Mouse (Mus musculus) bone marrow, adult 2 months (tissue): ENCODE results near the gene Lrp3. TPM values are rescaled to one million over a fixed set of nuclear protein-coding genes. Genes with fewer than 3 reads are reported as not detected.

Experiments
- H3K27ac ChIP-seq: fragments of 200-500 bp; 2 replicates; pipeline ENCODE4 v1.5.1; 2012; ENCODE audit warnings: low read depth, mild to moderate bottlenecking, control low read depth, inconsistent platforms, low read length; ENCODE audit not compliant: control insufficient read depth, poor library complexity, insufficient read depth
- H3K4me1 ChIP-seq: fragments of 200-500 bp; 2 replicates; pipeline ENCODE4 v1.6.1; 2011; ENCODE audit warnings: low read length; ENCODE audit not compliant: control insufficient read depth, insufficient read depth
- H3K4me3 ChIP-seq: fragments of 200-500 bp; replicated peaks from 2 replicates; pipeline ENCODE3; 2011; ENCODE audit warnings: mild to moderate bottlenecking, low read depth, low read length, control low read depth; ENCODE audit not compliant: control insufficient read depth
- CTCF ChIP-seq: fragments of 200-500 bp; IDR thresholded peaks from 2 replicates; pipeline ENCODE4 v1.5.1; 2011; ENCODE audit warnings: low read length, control low read depth; ENCODE audit not compliant: control insufficient read depth, insufficient read depth
- POLR2A ChIP-seq: fragments of 200-500 bp; IDR thresholded peaks from 2 replicates; pipeline ENCODE4 v1.6.1; 2011; ENCODE audit warnings: low read depth, mild to moderate bottlenecking, control low read depth, low read length, borderline replicate concordance; ENCODE audit not compliant: control insufficient read depth
- WGBS: fragments of 180-500 bp; shearing (Covaris S2); methylation state at CpG from one replicate; pipeline ENCODE4 v1.1.7; 2018; 5-methylcytosine and 5-hydroxymethylcytosine counted together
- polyA plus RNA-seq: library from polyadenylated mRNA; stranded (reverse); fragments of >200 nt; gene quantifications from 2 replicates; pipeline ENCODE4 v1.2.4, GENCODE M21; 2011; ENCODE audit warnings: low replicate concordance; ENCODE audit not compliant: missing spikeins, insufficient read depth, insufficient read length

Gene Lrp3
- polyA plus RNA-seq, 1 experiment, result not detected

- 75% methylated on average over 4 of the region's 4 CpGs for WGBS
- TF ChIP-seq POLR2A (no peak), CTCF (no peak)
Measured at GRCm38 (mm10) chr7:35211791-35212190, 3.5 kb downstream of the Lrp3 start.

GRCm38 (mm10) chr7:35199755-35200154, 15.5 kb downstream of the Lrp3 start:
- TF ChIP-seq CTCF (no peak), POLR2A (no peak)
- Histone ChIP-seq H3K4me3 (no peak overlapping the region), H3K4me1 (no peaks in the 10 kb centered on the region)

More at GRCm38 (mm10) chr7:35211791-35212190, 3.5 kb downstream of the Lrp3 start:
- Histone ChIP-seq H3K4me1 (no peaks in the 10 kb centered on the region), H3K4me3 (no peak overlapping the region), H3K27ac (no peak overlapping the region)

GRCm38 (mm10) chr7:35198981-35199754, 16.1 kb downstream of the Lrp3 start:
- TF ChIP-seq CTCF (no peak), POLR2A (no peak)
- H3K4me1 ChIP-seq, result no peaks in the 10 kb centered on the region
- no peak overlapping the region for H3K27ac ChIP-seq
- no peak overlapping the region for H3K4me3 ChIP-seq
- 85% methylated on average over 12 of the region's 12 CpGs for WGBS

More at GRCm38 (mm10) chr7:35199755-35200154, 15.5 kb downstream of the Lrp3 start:
- H3K27ac ChIP-seq, result no peak overlapping the region

- no peaks in the 10 kb centered on the region for H3K4me1 ChIP-seq
- no peak overlapping the region for H3K27ac ChIP-seq
- H3K4me3 ChIP-seq, result no peak overlapping the region
- TF ChIP-seq CTCF (no peak), POLR2A (no peak)
- 64% methylated on average over 2 of the region's 2 CpGs for WGBS
Measured at GRCm38 (mm10) chr7:35197022-35197421, 18.3 kb downstream of the Lrp3 start.

GRCm38 (mm10) chr7:35191276-35191675, 24.0 kb downstream of the Lrp3 start:
- Histone ChIP-seq H3K4me3 (no peak overlapping the region), H3K4me1 (no peaks in the 10 kb centered on the region), H3K27ac (no peak overlapping the region)
- 12% methylated on average over 2 of the region's 2 CpGs for WGBS
- TF ChIP-seq CTCF (no peak), POLR2A (no peak)

GRCm38 (mm10) chr7:35189699-35190098, 25.6 kb downstream of the Lrp3 start:
- WGBS, result 49% methylated on average over 5 of the region's 5 CpGs

GRCm38 (mm10) chr7:35185889-35186569, 29.3 kb downstream of the Lrp3 start, which contains the start of gene Slc7a10:
Gene Slc7a10, plus strand, starts transcription at chr7:35186385.
- TF ChIP-seq POLR2A, result no peak
- no peak for TF ChIP-seq CTCF
- Histone ChIP-seq H3K27ac (no peak within 1 kb of the TSS), H3K4me1 (no peaks in the 10 kb centered on the region), H3K4me3 (no peak within 1 kb of the TSS)
- 4% methylated on average over 43 of the region's 43 CpGs for WGBS

More at GRCm38 (mm10) chr7:35189699-35190098, 25.6 kb downstream of the Lrp3 start:
- Histone ChIP-seq H3K4me1 (no peaks in the 10 kb centered on the region), H3K27ac (no peak overlapping the region), H3K4me3 (no peak overlapping the region)
- no peak for TF ChIP-seq CTCF
- TF ChIP-seq POLR2A, result no peak
